Mouse (Mus musculus) forebrain, embryonic 14.5 days (tissue): ENCODE data around the gene Ptms. TPM values are rescaled to one million over a fixed set of nuclear protein-coding genes. Genes with fewer than 3 reads are reported as not detected.

Experiments
- ATAC-seq: fragments of 200-750 bp; cut with Nextera tagmentation; 2 replicates; pipeline ENCODE4 v1.8.0; 2017; ENCODE audit warnings: mild to moderate bottlenecking, moderate library complexity
- DNase-seq: peaks from one replicate; pipeline ENCODE4 v3.0.0-alpha.2; 2015; ENCODE audit warnings: low spot score
- H3K27ac ChIP-seq: fragments of 300-500 bp; sonication (generic); 2 replicates; pipeline ENCODE4 v1.5.1; 2014; ENCODE audit warnings: low read depth, mild to moderate bottlenecking, control low read depth, low read length, moderate library complexity
- H3K27me3 ChIP-seq: fragments of 300-500 bp; sonication (generic); replicated peaks from 2 replicates; pipeline ENCODE4 v1.6.1; 2014; ENCODE audit warnings: low read length, control low read depth, mixed read lengths; ENCODE audit not compliant: control insufficient read depth, insufficient read depth
- H3K36me3 ChIP-seq: fragments of 300-500 bp; sonication (generic); 2 replicates; pipeline ENCODE4 v1.6.1; 2014; ENCODE audit warnings: low read length, control low read depth; ENCODE audit not compliant: control insufficient read depth, insufficient read depth
- H3K4me1 ChIP-seq: fragments of 300-500 bp; sonication (generic); 2 replicates; pipeline ENCODE4 v1.6.1; 2014; ENCODE audit warnings: antibody characterized with exemption, low read length, control low read depth; ENCODE audit not compliant: control insufficient read depth, insufficient read depth
- H3K4me2 ChIP-seq: fragments of 300-500 bp; sonication (generic); 2 replicates; pipeline ENCODE4 v1.6.1; 2014; ENCODE audit warnings: mild to moderate bottlenecking, control low read depth, low read length
- H3K4me3 ChIP-seq: fragments of 300-500 bp; sonication (generic); 2 replicates; pipeline ENCODE4 v1.5.1; 2014; ENCODE audit warnings: low read depth, low read length, control low read depth
- H3K9ac ChIP-seq: fragments of 300-500 bp; sonication (generic); 2 replicates; pipeline ENCODE4 v1.6.1; 2014; ENCODE audit warnings: mild to moderate bottlenecking, low read length, control low read depth, moderate library complexity
- H3K9me3 ChIP-seq: fragments of 300-500 bp; sonication (generic); replicated peaks from 2 replicates; pipeline ENCODE4 v1.6.1; 2016; ENCODE audit warnings: low read length, control low read depth, mixed read lengths; ENCODE audit not compliant: control insufficient read depth
- WGBS: fragments of 180-500 bp; shearing (Covaris S2); extraction: QIAGEN DNeasy Blood & Tissue Kit; methylation state at CpG from one replicate; pipeline ENCODE4 v1.1.7; 2014; 5-methylcytosine and 5-hydroxymethylcytosine counted together
- polyA plus RNA-seq: library from polyadenylated mRNA; unstranded; fragments of >200 nt; fragmentation: Nextera tagmentation; extraction: Ambion mirVana; gene quantifications from 2 replicates; pipeline ENCODE4 v1.2.1, GENCODE M21; 2014

Gene Ptms
- polyA plus RNA-seq, 1 experiment from 2014 or later = 479 TPM

DNA sequence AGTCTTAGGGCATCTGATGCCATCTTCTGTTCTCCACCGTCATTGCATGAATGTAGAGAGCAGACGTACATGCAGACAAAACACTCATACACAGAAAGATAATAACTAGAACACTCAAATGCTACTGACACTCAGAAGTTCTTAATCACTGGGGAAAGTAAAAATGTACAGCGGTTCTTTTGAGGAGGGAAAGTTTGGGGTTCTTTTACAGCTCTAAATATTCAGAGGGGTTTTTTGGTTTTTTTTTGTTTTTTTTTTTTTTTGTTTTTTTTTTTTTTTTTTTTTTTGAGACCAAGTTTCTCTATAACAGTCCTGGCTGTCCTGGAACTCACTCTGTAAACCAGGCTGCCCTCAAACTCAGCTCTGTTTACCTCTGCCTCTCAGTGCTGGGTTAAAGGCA, 13.2 kb upstream of the Ptms start:
- H3K27me3 ChIP-seq = no peaks in the 10 kb centered on the region
- no peak for ATAC-seq
- no peak overlapping the region for H3K27ac ChIP-seq
- 0 out of 2 replicates have a peak overlapping the region, but pooled peaks have one; percentile 94 for H3K4me3 ChIP-seq
- no peak overlapping the region for H3K9ac ChIP-seq
- peaks cover 13% of the 10 kb centered on the region for H3K4me1 ChIP-seq
- no peak overlapping the region for H3K4me2 ChIP-seq
- WGBS = 90% methylated on average over 3 of the region's 3 CpGs
- H3K36me3 ChIP-seq = peaks cover 52% of the 10 kb centered on the region
- H3K9me3 ChIP-seq = no peaks in the 10 kb centered on the region
- no peak for DNase-seq

GRCm38 (mm10) chr6:124932314-124932695, 12.4 kb upstream of the Ptms start:
- 41% methylated on average over 12 of the region's 12 CpGs for WGBS
- Histone ChIP-seq H3K4me1 (peaks cover 13% of the 10 kb centered on the region), H3K27ac (peak overlapping the region; percentile 96; the same call in 1 of the 2 replicates), H3K9ac (peak overlapping the region; percentile 94), H3K36me3 (peaks cover 44% of the 10 kb centered on the region), H3K9me3 (no peaks in the 10 kb centered on the region), H3K27me3 (no peaks in the 10 kb centered on the region), H3K4me2 (peak overlapping the region; percentile 95), H3K4me3 (peak overlapping the region; percentile 94)
- DNase-seq (no peak), ATAC-seq (no peak)

DNA sequence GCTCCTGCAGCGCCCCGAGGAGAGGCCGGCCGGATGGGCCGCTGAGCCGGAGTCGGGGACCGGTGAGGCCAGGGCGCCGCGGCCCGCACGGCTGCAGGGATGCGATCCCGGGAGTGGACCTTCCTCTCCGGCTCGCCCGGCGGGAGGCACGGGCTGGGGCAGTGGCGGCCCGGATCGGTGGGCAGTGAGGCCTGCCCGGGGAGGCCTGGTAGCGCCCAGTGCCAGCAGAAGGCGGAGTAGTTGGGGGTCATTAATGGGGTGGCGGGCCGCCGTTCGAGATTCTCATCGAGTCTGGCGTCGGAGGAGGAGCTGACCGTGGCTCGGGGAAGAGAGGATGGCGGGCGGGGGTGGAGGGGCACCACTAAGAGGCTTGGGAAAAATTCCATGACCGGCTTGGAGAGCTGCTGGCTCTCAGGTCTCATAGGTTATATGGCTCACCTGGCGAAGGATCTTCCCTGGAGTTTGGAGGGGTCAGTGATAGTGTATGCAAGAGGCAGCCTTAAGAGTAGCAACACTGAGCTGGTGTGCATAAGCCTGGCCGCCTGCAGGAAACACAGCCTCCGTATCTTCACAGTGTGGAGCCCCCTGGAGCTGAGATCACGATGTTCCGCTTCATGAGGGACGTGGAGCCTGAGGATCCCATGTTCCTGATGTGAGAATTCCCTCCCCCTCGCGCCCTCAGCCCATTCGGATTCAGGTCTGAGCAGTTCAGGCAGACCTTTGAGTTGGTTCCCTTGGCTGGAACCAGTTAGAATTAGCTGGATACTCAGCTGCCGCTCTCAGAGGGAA, 11.8 kb upstream of the Ptms start:
- Histone ChIP-seq H3K36me3 (peaks cover 40% of the 10 kb centered on the region), H3K9me3 (no peaks in the 10 kb centered on the region), H3K27me3 (no peaks in the 10 kb centered on the region), H3K4me1 (peaks cover 13% of the 10 kb centered on the region), H3K27ac (peak overlapping the region; percentile 96), H3K9ac (peak overlapping the region; percentile 94), H3K4me3 (peak overlapping the region; percentile 94), H3K4me2 (peak overlapping the region; percentile 95)
- DNase-seq (peak; percentile 52), ATAC-seq (peak; percentile 14)
- 1% methylated on average over 48 of the region's 48 CpGs for WGBS

- Histone ChIP-seq H3K4me3 (peak within 1 kb of the TSS; percentile 94), H3K27ac (peak within 1 kb of the TSS; percentile 96), H3K36me3 (peaks cover 32% of the 10 kb centered on the region), H3K4me1 (peaks cover 13% of the 10 kb centered on the region), H3K27me3 (no peaks in the 10 kb centered on the region), H3K9ac (peak within 1 kb of the TSS; percentile 94), H3K4me2 (peak within 1 kb of the TSS; percentile 95), H3K9me3 (no peaks in the 10 kb centered on the region)
- ATAC-seq (peak; percentile 91), DNase-seq (peak; percentile 98)
- WGBS = under 1% methylated on average over 51 of the region's 64 CpGs
These were observed 11.0 kb upstream of the Ptms start, which contains the start of gene Mlf2 for GRCm38 (mm10) chr6:124930754-124931524. Gene Mlf2, plus strand, starts transcription at chr6:124931386.

DNA sequence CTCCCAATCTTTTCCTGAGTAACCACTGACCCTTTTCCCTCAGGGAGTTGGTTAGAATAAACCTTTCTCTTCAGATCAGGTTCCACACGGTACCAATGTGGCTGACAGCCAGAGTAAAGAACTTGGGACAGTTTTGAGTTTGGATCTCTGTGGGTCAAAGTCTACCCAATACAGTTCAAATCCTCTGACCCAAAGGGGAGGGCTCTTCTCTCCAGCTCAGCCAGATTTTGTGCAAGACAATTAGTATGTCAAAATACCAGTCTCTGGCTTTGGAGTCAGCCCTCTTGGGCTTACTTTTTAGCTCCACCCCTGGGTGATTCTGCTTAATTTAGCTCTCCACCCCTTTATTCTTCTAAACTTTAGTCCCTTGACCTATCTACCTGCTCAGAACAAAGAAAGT, 10.3 kb upstream of the Ptms start:
- no peak for DNase-seq
- WGBS = 29% methylated on average over 1 of the region's 1 CpGs
- Histone ChIP-seq H3K9ac (peak overlapping the region; percentile 94), H3K27ac (peak overlapping the region; percentile 96), H3K36me3 (peaks cover 25% of the 10 kb centered on the region), H3K4me2 (peak overlapping the region; percentile 49), H3K4me3 (peak overlapping the region; percentile 94), H3K9me3 (no peaks in the 10 kb centered on the region), H3K4me1 (peaks cover 13% of the 10 kb centered on the region), H3K27me3 (no peaks in the 10 kb centered on the region)
- ATAC-seq = no peak

GRCm38 (mm10) chr6:124925941-124926340, 6.0 kb upstream of the Ptms start:
- Histone ChIP-seq H3K4me3 (no peak overlapping the region), H3K4me1 (peaks cover 13% of the 10 kb centered on the region), H3K27ac (no peak overlapping the region), H3K4me2 (no peak overlapping the region), H3K9ac (no peak overlapping the region), H3K36me3 (no peaks in the 10 kb centered on the region), H3K9me3 (no peaks in the 10 kb centered on the region), H3K27me3 (no peaks in the 10 kb centered on the region)
- ATAC-seq (no peak), DNase-seq (no peak)
- 50% methylated on average over 5 of the region's 5 CpGs for WGBS

- Histone ChIP-seq H3K9me3 (no peaks in the 10 kb centered on the region), H3K4me1 (peaks cover 17% of the 10 kb centered on the region), H3K4me3 (no peak overlapping the region), H3K27me3 (no peaks in the 10 kb centered on the region), H3K4me2 (no peak overlapping the region), H3K9ac (no peak overlapping the region), H3K36me3 (no peaks in the 10 kb centered on the region), H3K27ac (no peak overlapping the region)
- ATAC-seq = no peak
- no peak for DNase-seq
- WGBS = 36% methylated on average over 12 of the region's 12 CpGs
These were observed 5.4 kb upstream of the Ptms start for GRCm38 (mm10) chr6:124925173-124925793.

GRCm38 (mm10) chr6:124921539-124921938, 1.6 kb upstream of the Ptms start:
- Histone ChIP-seq H3K9me3 (no peaks in the 10 kb centered on the region), H3K4me1 (peaks cover 23% of the 10 kb centered on the region), H3K4me2 (no peak overlapping the region), H3K27me3 (no peaks in the 10 kb centered on the region), H3K9ac (no peak overlapping the region), H3K36me3 (no peaks in the 10 kb centered on the region), H3K4me3 (no peak overlapping the region), H3K27ac (peak overlapping the region; percentile 100; the same call in 1 of the 2 replicates)
- ATAC-seq (no peak), DNase-seq (no peak)
- 65% methylated on average over 4 of the region's 4 CpGs for WGBS
